Mouse (Mus musculus) left cerebral cortex, adult 18-20 months (tissue): ENCODE data around the gene Snw1. TPM values are rescaled to one million over a fixed set of nuclear protein-coding genes. Genes with fewer than 3 reads are reported as not detected.
"Not testable (repeated sequence)": the region's sequence is repeated elsewhere in the genome, so short reads cannot be mapped to it uniquely, and the experiment has no call there.

ENCODE experiments used
- DNase-seq, 2 experiments: peaks; one replicate each; pipeline ENCODE4 v3.0.0; 2021 to 2022; ENCODE audit warnings: low spot score in 2 of 2, mixed read lengths in 1 of 2
- long read RNA-seq, 2 experiments: library from polyadenylated mRNA; stranded (forward); transcript quantifications; one replicate each; pipeline ENCODE4 v2.0.0; 2021
- total RNA-seq, 2 experiments: library from RNA; stranded (reverse); gene quantifications; 2 replicates each; pipeline ENCODE4 v1.2.3; 2021

Snw1 gene
- 10 to 100 TPM; 69.7 to 70.8 TPM for total RNA-seq
- long read RNA-seq, experiment 1, full-length matches to known transcripts: 128 of 147 reads
- long read RNA-seq, experiment 1, partial matches to known transcripts: 8 of 147 reads
- long read RNA-seq, experiment 1, other reads (novel, unspliced or antisense): 11 of 147 reads
- long read RNA-seq, experiment 2, full-length matches to known transcripts: 84 of 97 reads
- long read RNA-seq, experiment 2, partial matches to known transcripts: 8 of 97 reads
- long read RNA-seq, experiment 2, other reads (novel, unspliced or antisense): 5 of 97 reads

DNA sequence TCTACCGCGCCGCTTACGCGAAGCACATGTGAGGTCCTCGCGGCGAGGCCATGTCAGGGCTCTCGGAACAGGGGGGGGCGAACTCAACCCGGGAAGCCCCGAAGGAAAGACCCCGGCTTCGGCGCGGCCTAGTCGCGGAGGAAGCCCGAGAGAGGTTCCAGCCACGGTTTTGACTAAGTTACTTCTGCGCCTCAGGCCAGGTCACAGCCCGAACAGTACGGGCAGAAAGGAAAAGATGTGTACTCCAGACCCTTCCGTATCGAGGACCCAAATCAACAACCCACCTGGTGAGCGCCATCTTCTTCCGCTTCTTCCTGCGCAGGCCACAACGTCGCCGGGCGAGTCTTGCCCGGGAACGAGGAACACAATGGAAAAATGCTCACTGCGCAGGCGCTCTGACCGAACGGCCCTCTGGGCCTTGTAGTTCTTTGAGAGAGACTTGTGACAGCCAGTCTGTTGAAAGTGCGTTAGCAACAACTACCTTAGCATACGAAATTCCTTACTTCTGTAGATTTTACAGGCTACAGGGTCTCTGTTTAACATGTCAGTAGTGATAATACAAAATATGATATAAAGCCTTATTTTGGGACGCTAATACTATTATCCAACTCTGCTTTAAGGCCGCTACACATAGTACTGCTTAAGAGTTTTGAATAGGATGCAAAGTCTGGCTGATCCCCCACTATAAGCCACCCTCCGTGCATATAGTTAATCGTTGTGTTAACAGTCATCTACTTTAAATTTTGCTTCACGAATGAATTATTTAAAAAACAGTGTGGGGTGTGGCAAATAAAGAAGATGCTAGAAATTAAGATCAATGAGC lies at the start of gene Snw1:
Gene Snw1 (minus strand): TSS at position 311 of the 823 bp plus-strand sequence.
- DNase-seq: peak; percentile 91 to 96

DNA sequence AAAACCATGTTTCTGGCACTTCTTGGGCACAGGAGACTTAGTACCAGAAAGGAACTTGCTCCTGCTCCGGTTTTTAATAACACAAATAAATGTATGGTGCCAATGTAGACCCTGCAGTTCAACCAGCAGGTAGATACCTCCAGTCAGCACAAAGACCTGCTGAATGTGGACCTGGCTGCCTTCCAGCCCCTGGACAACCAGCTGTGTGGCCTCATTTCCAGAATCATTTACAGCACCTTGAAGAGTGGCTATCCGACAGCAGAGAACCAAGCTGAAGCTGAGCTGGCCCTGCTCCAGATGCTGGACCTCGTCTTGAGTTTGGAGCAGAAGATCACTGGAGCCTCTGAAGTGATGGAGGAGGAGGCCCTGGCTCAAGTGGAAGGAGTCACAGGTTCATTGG lies 47.5 kb upstream of the Snw1 start:
- not testable (repeated sequence) for DNase-seq

DNA sequence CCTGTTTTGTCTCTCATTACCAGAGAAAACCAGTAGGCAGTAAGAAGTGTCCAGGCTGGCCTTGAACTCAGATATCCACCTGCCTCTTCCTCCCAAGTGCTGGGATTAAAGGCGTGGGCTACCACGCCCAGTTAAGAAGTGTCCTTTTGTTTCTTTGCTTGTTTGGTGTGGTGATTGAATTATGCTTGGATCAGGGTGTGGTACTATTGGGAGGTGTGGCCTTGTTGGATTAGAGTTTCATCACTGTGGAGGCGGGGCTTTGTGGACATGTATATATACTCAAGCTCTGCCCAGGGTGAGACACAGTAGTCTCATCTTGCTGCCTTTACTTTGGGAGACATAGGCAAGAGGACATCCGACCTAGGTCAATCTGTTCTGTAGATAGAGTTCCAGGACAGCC lies 41.9 kb upstream of the Snw1 start, which contains the start of gene Gm8300:
Gene Gm8300 (plus strand): TSS at position 301 of the 400 bp plus-strand sequence.
- DNase-seq: not testable (repeated sequence)

DNA sequence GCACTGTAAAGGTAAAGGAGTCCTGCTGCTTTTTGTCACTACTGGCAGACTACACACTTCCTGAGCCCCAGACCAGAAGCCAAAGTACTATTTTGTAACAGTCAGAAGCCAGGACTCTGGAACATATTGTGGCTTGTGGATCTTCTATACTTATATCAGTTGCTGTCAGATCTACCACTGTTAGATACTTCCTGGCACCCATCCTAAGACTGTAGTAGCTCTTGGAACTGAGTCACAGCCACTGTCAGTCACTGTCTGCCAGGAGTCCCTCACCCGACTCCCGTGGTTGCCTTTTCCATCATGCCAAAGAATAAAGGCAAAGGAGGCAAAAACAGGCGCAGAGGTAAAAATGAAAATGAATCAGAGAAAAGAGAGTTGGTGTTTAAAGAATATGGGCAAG lies 22.3 kb upstream of the Snw1 start, which contains the start of gene Gm5788:
Gene Gm5788 (plus strand): TSS at position 301 of the 400 bp plus-strand sequence.
- not testable (repeated sequence) for DNase-seq

DNA sequence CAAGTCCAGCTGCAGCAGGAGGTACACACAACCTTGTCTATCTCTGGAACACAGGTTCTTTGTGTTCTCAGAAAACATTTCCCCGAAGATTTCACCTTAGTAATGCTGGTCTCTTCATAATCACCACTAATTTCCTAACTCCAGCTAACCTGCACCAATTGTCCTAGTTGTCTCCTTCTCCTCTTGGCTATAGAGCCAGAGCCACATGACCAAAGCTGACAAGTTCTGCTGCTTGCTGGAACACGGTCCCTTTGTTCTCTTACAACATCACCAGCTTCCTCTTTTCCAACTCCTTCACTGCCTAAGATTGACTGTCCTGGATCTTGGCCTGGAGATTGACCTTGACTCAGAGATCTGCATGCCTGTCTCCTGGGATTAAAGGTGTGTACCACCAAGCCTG lies 16.6 kb upstream of the Snw1 start:
- not testable (repeated sequence) for DNase-seq

DNA sequence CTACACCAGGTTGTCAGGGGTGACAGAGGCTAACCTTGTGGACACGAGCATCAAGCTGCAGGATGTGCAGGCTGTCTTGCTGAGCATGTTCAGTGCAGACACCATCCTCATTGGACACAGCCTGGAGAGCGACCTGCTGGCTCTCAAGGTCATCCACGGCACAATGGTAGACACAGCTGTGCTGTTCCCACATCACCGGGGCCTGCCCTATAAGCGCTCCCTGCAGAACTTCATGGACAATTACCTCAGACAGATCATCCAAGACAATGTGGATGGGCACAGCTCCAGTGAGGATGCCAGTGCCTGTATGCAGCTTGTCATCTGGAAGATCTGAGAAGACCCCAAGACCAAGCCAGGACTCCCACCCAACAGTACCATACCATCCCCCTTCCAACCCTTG lies 10.4 kb upstream of the Snw1 start:
- DNase-seq: not testable (repeated sequence)

DNA sequence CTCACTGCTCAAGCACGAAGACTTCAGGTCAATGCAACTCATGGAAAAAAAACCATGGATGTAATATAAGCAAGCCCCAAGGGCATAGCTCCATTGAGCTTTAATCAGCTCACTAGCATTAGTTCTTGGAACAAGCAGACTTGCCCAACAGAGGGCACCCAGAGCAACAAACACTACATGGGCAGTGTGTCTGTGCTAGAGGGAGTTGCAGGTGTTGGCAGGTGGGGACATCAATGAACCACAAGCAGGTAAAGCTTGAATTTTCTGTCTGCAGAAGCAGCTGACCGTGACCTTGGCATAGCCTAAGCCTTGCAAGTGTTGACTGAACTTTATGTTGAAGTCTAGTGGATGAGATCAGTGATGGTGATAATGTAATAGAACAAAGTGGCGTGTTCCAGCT lies 2.7 kb upstream of the Snw1 start:
- DNase-seq: no peak

DNA sequence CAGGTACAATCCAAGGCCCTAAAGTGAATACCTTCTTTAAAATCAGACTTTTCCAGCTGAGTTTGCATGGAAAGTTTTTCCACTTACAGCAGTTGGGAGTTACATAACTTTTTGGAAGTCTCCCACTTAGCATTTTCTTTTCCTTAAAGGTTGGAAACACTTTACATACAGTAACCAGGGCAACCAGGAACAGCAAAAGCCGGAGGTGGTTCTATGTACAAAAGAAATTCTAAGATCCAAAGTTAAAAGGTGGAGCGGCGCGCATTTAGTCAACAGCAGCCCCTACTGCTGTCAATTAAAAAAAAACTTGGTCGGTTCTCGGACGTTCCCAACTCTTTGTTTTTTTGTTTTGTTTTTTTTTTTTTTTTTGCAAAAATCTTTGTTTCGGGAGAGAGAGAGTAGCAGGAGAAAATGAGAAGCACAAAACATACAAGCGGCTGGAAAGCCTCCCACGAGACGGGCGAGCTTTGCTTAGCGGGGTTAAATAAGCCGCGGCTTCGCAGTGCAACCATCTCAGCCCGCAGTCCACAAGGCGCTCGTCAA lies 582 bp downstream of the Snw1 start:
- DNase-seq: peak; percentile 24 to 25

DNA sequence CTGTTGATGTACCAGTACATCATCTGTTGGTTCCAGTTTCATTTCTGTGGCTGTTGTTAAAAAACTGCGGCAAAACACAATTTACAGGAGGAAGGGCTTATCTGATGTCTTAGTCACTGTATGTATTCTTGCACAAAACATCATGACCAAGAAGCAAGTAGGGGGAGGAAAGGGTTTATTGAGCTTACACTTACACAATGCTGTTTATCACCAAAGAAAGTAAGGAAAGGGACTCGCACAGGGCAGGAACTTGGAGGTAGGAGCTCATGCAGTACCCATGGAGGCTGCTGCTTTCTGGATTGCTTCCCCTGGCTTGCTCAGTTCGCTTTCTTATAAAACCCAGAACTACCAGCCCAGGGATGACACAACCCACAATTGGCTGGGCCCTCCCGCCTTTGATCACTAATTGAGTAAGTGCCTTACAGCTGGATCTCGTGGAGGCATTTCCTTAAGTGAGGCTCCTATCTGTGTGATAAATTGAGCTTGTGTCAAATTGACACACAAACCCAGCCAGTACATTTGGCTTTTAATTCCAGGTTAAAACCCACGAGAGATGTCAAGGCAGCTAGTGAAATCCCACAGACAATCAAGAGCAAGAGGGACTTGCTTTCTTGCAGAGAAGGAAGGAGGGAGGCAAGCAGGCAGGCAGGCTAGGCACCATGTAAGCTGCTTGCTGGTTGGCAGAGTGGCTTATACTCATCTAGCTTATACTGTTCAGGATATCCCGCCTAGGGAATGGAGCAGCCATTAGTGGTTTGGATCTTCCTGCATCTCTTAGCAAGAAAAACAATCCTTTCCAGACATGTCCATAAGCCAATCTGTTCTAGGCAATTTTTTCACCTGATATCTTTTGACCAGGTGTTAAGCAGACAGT lies 1.6 kb downstream of the Snw1 start:
- DNase-seq: no peak

DNA sequence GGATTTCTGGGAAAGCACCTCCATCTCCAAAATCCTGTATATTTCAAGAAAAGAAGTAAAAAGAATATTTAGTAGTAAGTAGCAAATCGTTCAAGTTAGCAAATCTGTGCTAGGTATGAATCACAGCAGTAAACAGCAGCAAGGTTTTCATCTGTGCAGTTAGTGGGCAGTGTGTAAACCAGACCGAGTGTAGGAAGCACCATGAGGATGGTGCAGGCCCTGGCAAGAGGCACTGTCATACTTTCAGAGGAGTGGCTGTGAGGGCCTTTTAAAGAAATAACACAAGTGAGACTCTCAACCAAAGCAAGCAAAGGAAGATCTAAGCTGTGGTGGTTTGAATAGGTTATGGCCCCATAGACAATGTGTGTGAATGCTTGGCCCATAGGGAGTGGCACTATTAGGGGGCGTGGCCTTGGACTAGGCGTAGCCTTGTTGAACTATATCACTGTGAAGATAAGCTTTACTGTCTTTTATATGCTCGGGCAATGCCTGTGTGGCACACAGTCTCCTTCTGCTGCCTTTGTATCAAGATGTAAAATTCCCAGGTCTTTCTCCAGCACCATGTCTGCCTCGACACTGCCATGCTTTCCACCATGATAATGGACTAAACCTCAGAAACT lies 7.3 kb downstream of the Snw1 start:
- no peak for DNase-seq

DNA sequence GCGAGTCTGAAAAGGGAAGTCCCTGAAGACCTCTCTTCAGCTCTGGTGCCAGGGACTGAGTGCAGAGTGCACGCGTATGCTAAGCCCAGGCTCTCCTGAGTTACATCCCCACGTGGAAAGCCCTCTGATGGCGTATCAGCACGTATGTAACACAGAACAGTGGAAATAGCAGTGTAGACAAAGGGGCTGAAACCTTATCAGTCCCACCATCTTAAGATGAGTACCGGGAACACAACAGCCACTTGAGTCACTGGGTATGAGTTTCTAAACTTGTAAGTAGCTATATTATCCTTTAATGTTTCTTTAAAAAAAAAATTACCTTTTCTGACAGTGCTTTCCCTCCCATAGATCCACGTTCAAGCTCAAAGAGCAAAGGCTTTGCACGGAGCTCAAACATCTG lies 22.6 kb downstream of the Snw1 start:
- DNase-seq: no peak

DNA sequence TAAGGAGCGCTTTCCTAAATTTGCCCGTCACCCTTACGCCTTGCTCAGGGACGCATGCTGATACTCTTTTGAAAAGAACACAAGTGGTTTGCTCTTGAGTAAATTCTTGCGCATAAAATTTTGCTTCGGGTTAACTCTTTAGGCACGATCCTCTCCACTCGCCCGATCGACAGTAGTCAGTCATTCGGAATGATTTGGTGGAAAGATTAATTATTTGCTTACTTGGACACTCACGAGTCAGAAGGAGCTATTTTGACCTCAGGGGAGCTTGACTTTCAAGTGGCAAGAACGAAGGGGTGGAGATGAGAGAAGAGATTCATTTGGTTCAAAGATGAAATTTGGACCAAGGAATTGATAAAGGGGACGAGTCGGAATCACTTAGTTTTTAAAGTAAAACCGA lies 27.9 kb downstream of the Snw1 start:
- no peak for DNase-seq

DNA sequence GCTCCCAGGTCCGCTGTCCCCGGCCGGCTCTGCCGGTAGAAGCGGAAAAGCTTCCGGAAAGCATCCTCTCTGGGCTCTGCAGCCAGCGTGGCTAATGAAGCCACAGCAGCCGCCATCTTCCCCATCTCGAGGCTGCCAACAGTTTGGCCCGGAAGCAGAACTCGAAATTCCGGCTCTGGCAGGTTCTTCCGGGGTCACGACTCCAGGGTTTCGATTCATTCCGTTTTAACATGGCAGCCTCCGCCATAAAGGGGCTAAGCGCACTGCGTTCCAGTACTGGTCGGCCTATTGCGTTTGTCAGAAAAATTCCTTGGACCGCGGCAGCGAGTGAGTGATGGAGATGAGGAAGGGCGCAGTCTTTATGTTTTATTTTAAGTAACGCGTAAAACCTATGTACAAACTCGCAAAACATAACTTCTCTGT lies 28.4 kb downstream of the Snw1 start, which contains the start of the genes Slirp and Alkbh1:
Gene Slirp (plus strand): TSS at position 197 of the 423 bp plus-strand sequence.
Gene Alkbh1 (minus strand): TSS at position 318 of the 423 bp plus-strand sequence.
- peak; percentile 92 for DNase-seq

DNA sequence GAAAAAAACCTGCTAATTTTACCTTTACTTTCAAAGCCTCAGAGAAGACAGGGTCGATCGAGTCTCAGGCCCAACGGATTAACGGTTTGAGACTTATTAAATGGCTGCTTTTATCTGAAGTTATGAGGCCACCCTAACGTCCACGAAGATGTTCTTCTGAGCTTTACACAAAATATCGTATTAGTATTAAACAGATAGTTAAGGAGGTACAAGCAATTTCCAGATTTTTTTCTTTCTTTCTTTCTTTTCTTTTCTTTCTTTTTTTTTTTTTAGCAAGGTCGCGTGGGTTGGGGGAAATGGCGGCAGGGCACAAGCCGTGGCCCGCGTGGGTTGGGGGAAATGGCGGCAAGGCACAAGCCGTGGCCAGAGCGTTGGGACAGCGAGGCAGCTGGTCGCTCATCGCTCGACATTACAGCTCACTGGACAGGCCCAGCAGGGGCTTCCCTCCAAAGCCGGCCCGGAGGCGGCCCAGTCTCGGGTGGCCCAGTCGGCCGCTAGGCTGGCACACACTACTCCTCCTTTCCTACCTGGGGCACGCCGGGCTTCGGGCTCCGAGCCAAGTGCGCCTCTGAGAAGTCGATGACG lies 28.9 kb downstream of the Snw1 start:
- DNase-seq: no peak

DNA sequence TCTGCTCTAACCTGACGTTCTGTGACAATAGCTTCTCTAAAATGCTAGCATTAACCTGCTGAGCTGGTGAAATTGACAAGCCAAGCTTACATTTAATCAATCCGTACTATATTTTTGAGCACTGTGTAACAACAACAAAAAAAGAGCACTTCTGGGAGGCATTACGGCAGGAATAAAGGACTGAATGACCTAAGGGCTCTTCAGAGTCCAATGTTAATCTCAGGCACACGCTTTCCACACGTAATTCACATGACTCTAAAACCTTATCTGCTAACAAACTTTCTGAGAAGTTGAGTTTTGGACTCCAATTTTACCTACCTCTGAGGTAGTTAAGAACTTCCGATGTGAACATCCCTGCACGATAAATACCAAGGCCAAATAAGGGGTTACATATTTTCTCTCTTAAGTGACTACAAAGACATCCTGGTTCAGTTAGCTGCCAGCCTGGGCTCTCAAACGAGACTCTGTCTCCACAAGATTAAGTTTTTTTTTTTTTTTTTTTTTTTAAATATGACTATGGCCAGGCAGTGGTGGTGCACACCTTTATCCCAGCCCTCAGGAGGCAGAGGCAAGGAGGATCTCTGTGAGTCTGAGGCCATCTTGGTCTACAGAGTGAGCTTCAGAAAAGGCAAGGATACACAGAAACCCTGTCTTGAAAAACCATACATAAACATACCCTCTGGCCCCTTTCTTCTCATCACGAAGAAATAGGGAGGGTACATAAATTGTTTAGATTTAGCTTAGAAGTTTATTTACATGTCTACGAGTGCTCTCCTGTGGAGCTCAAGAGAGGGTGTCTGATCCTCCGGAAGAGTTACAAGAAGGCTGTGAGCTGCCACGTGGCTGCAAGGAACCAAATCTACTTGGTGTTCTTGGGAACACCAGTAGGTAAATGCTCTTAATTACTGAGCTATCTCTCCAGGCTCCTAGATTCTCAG lies 29.6 kb downstream of the Snw1 start:
- DNase-seq: no peak

DNA sequence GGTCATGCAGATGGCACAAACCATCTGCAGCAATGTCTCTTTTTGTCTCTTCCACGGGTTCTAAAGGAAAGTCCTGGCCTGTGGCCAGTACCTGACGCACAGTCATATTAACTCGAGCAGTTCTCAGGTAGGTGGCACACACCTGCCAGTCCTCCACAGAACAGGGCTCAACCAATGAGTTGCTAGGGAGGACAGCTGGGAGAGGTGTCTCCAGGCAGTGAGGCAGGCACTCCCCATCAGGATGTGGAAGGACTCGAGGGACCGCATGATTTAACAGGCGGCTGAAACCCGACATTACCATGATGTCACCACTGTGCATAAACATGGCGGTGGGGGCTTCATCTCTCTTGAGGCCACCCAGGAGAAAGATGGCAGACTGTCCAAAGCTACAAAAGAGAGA lies 43.2 kb downstream of the Snw1 start:
- DNase-seq: no peak

DNA sequence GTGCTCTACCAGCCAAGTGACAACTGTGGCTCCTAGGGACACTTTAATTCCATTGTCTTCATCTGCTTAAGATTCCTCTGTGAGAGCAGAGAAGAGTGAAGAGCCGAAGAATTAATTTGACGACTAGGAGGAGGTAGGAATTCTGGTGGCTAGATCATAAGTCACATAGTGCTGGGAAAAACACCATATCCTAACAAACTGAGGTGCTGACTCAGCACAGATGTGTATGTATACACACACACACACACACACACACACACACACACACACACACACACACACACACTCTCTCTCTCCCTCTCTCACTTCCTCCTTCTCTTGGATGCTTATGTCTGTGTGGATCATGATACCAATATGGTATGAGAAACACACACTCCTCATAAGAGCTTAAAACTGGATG lies 43.8 kb downstream of the Snw1 start:
- DNase-seq: no peak

DNA sequence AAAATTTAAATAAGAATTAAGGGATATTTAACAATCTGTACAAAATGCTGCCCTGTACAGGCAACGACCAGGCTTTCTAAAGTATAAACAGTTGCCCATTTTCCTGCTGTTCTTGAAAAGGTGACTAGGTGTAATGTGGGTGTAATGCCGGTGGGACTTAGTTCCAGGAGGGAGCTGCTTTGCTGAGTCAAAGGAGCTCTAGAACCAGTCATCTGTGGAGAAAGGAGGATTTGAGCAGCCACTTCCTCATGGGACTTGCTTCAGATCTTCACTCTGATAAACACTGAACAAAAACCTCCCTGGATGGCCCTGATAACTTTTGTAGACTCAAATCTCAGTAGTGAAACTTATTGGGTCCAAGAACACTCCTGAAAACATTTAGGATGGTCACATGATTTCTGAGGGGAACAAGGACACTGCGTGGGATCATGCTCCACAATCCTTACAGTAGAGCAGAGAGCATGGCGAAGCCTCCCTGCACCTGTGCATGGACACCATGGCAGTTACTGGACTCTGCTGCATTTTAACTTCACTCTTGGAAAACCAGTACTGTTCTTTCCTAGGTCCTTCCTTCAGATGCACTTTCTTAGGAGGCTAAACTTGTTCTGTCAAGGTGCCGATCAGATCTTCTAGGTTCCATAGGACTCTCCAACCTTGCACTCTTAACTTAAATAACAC lies 45.6 kb downstream of the Snw1 start:
- DNase-seq: no peak
